Mouse (Mus musculus) v-Abl transformed pro-B cells (cell line): Measurements from ENCODE around the gene Rgs14.

ENCODE experiments used
- in situ Hi-C, 2 experiments: fragments of 400-800 bp; cut with MboI; formaldehyde crosslinking; loops; one replicate each; pipeline ENCODE4 v1.15.1; 2025; ENCODE audit not compliant: unreplicated experiment in 2 of 2

Rgs14 gene

DNA sequence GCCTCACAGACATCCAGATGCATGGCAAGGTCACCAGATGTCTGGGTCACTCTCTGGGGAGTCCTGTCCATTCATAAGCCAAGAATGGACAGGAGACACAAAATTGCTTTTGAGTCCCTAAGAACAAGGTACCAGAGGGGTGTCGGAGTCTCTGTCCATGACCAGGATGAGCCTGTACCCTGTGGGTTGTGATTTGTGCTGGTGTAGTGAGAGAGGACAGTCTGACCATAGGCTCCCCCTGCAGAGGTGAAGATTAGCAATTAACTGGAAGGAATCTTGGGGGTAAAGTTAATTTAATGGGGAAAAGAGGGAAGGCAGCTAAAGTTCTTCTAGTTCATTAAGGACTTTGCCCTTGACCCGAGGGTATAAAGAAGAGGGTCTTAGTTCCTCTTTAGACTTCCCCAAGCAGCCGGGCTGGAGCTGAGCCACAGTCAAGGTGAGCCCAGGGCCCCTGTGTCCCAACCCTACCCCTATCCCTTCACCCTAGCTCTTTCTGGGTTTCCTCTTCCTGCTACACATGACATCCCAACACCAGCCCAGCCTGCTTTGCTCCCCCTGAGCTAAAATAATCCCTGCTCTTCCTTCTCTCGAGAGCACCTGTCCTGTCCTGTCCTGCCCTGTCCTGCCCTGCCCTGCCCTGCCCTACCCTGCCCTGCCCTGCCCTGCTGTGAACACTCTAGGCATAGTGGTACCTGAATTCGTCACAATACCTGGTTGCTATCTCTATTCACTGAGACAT lies 29.9 kb downstream of the Rgs14 start:
- in situ Hi-C loops: loop anchor here in 1 of 2 experiments (5.0 to 25.0 kb wide), 3 partner anchors 65 to 238 kb away; partner anchors contain the start of gene Ddx46

DNA sequence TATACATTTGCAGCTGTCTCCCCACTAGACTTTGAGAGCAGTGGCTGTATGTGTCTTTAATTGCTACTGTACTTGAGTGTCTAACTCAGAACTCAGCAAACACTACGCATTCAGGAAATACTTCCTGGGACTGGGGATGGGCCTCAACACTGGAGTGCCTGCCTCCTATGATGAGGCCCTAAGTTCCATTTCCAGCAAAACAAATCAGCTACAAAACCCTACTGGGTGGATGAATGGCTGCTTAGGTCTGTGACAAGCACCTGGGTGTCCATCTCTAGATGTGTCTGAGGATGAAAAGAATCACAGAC lies 30.5 kb downstream of the Rgs14 start:
- in situ Hi-C loops: loop anchor here in 1 of 2 experiments (5.0 to 25.0 kb wide), 2 partner anchors 117 to 237 kb away; partner anchors contain the start of gene Ddx46

DNA sequence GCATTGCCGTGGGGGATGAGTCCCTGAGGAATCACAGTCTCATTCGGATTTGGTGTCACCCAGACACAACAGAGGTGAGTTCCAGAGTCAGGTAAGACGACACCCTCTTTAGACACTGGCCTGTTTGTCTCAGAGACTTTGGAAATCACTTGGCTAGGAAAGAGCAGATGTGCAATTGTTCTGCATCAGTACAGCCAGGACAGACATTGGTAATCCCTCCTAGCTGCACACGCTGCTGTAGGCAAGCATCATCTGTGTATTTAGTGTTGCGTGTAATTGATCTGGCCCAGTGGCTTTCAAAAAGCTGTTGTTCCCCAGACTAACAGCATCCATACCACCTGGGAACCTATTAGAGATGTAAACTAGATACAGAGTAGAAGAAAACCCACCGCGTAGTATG lies 33.7 kb downstream of the Rgs14 start:
- in situ Hi-C loops: loop anchor here in 1 of 2 experiments (5.0 to 25.0 kb wide), 2 partner anchors 114 to 234 kb away; partner anchors contain the start of gene Ddx46

DNA sequence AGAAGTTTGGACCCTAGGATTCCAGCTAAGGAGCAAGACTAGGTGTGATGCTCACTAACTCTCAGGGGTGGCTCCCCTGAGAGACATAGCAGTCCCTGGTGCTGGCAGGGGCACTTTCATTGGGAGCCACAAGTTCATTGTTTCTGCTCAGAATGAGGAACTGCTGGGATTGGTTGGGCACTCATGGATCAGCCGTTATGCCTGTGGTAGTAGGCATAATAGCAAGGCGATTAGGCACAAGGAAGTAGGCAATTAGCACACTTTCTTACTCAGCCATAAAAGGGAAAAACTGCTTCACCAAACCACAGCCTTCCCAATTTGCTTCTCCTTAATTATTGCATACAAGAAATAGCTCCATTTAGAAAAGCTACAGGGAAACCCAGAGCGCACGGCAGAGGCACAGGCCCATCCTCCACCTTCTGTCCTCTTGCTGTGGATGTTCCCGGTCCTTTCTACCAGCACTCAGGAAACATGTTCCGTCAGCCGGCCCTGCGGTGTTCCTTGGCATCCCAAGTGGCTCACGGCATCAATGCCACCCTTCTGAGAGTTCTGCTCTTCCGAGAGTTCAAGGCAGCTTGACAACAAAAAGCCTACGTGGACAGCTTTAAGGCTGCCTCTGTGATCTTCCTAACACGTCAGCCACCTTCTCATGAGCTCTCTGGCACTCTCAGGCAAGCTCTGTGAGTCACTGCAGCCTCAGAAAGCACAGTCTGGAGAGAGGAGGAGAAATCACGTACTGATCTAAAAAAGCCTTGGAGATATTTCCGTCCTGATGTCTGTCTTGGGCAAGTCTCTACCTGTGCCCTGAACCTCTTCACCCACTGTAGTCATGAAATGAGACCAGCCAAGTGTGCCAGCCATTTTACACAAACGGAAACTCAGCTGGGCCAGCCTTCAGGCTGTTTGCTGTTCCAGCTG lies 34.7 kb downstream of the Rgs14 start:
- in situ Hi-C loops: loop anchor here in 1 of 2 experiments (5.0 to 25.0 kb wide), 2 partner anchors 113 to 233 kb away; partner anchors contain the start of gene Ddx46

DNA sequence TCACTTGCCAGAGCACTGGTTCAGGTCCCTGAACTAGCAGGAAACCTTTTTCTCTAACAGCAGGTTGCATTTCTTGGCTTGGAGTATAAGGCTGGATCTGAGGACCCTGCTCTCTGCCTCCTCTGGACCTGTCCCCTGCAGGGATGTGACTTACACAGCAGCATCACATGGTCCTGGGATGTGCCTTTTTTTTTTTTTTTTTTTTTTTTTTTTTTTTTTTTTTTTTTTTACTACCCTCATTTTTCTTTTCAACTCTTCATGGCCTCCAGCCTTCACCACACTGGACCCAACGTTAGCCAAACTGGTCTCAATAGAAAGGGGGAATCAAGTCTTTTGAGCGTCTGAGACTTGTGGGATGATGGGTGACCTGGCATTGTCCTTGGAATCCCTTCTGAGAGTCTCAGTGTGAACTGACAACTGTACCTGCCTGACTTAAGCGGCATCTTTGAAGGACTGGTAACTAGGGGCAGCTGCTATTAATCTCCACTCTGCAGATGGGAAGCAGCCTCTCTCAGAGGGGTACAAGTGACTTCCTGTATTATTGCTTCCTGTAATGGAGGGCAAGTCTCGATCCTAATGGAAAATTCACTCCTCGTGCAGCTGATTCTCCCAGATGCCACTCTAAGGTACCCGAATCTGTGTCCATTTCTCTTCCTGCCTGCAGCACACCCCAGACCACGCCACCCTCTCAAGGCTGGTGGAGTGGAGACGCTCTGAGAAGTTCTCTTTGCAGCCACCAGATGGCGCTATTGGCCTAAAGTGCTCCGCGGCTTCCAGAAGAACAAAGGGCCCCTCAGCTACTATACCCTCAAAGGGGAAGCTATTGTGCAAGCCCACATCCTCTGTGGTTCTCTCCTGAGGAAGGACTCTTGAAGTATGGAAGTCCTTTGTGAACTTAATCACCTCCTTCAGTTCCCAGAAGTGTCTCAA lies 35.6 kb downstream of the Rgs14 start:
- in situ Hi-C loops: loop anchor here (5.0 to 25.0 kb wide), 2 partner anchors 112 to 232 kb away; partner anchors contain the start of gene Ddx46 (in 1 of the 2)

DNA sequence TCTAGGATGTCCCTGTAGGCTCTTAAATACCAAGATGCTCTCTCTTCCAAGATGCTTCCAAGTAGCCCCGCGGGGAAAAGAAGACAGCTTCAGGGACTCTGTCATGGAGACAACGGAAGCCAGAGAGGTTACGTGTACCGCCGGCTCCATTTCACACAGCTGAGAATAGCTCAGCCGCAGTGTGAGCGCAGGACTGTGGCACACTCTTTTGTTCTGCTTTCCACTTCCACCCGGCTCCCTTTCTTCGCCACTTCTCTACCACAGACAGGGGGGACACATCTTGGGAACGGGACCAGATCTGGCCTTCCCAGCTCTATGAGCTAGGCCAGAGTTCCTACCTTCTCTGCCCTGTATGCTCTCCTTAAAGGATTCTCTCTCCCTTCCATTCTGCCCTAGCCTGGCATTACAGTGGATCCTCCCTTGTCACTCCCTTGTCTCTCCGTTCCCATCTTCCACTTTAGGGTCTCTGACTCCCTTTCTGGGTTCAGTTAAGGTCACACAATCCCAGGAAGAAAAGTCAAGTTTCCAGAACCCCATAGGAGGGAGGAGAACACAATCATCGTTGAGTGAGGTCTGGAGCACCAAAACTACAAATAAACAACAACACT lies 36.4 kb downstream of the Rgs14 start:
- in situ Hi-C loops: loop anchor here (5.0 to 25.0 kb wide), 2 partner anchors 111 to 231 kb away; partner anchors contain the start of gene Ddx46 (in 1 of the 2)

DNA sequence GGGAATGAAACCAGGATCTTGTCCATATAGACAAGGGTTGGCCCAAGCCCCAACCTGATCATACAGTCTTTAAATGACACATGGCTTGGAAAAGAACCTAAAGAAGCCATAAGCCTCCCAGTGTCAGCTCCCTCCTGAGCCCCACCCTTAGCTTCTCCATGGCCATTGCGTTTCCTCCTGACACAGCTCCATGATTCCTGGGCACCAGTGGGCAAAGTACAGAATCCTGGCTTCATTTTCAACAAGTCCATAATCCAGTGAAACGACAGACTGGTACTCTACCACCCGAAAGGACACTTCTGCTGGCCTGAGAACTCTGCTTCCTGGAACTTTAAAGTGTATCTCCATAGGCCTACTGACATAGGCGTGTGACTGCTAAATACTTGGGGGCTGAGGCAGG lies 37.8 kb downstream of the Rgs14 start:
- in situ Hi-C loops: loop anchor here (5.0 to 25.0 kb wide), 2 partner anchors 110 to 230 kb away; partner anchors contain the start of gene Ddx46 (in 1 of the 2)

DNA sequence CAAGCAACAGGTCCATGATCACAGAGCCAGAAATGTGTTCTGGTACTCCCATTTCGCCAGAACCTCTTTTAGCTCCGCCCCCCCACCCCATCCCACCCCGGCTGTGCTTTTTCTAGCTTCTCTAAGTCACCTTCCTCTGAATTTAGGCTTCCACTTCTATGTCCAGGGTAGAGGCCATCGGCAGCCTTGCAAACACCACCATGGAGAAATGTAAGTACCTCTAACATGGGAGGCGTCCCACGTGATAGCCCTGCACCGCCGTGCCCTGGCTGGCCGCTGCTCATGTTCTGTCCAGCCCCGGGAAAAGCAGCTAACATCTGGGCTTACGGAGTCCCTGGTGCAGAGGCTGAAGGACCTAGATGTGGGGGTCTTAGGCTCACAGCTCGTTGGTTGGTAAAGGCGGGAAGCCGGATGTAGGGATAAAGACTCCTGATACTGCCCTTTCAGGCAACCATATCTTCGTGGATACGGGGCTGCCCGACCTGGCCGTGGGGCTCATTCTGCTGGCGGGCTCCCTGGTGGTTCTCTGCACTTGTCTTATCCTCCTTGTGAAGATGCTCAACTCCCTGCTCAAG lies 39.1 kb downstream of the Rgs14 start:
- in situ Hi-C loops: loop anchor here (5.0 to 25.0 kb wide), 2 partner anchors 109 to 229 kb away; partner anchors contain the start of gene Ddx46 (in 1 of the 2)

DNA sequence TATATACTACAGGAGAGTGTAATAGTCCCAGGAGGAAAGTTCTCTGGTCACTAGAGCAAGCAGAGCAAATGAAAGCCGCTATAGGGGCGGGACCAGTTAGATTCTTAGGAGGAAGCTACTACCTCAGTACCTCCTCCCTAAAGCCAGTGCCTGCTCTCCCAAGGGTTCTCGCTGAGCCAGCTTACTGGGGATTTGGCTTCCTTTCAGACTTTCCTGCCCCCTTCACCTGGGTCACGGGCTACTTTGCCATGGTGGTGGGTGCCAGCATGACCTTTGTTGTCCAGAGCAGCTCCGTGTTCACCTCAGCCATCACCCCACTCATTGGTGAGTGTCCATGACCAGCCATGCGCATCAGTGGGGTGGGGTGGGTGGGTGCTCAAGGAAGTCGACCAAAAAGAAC lies 42.3 kb downstream of the Rgs14 start:
- in situ Hi-C loops: loop anchor here in 1 of 2 experiments (25.0 kb wide), 1 partner anchor 225 kb away; the partner anchor contains the start of gene Ddx46

DNA sequence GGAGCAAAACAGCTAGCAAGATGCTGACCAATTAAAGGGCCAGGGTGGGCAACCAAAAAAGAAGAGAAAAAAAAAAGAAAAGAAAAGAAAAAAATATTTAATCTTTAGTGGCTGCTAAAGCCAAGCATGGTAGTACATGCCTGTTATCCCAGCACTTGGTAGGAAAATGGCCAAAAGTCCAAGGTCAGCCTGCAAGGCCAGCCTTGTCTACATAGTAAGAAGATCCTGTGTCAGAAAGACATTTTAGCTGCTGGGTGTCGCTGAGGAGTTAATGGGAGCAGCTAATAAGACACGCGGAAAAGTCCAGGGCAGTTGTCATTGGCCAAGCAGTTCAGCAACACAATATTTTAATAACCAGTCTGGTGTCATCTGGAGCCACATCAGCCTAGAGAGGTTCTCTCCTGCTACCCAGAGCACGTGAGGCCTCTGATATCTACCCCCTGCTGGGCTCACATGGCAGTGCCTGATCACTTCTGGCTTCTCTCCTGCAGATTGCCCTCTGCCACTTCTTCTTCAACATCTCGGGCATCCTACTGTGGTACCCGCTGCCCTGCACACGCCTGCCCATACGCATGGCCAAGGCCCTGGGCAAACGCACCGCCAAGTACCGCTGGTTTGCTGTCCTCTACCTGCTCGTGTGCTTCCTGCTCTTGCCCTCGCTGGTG lies 43.2 kb downstream of the Rgs14 start:
- in situ Hi-C loops: loop anchor here in 1 of 2 experiments (25.0 kb wide), 1 partner anchor 225 kb away; the partner anchor contains the start of gene Ddx46

DNA sequence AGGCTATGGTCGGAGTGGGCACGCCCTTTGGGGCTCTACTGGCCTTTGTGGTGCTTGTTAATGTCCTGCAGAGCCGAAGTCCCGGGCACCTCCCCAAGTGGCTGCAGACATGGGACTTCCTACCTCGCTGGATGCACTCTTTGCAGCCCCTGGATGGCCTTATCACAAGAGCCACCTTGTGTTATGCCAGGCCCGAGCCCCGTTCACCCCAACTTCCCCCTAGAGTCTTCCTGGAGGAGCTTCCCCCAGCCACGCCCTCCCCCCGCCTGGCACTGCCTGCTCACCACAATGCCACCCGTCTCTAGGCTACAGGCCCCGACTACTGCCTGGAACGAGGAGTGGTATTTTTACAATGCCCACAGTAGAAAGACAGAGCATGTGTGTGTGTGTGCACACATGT lies 43.8 kb downstream of the Rgs14 start:
- in situ Hi-C loops: loop anchor here in 1 of 2 experiments (25.0 kb wide), 1 partner anchor 224 kb away; the partner anchor contains the start of gene Ddx46

DNA sequence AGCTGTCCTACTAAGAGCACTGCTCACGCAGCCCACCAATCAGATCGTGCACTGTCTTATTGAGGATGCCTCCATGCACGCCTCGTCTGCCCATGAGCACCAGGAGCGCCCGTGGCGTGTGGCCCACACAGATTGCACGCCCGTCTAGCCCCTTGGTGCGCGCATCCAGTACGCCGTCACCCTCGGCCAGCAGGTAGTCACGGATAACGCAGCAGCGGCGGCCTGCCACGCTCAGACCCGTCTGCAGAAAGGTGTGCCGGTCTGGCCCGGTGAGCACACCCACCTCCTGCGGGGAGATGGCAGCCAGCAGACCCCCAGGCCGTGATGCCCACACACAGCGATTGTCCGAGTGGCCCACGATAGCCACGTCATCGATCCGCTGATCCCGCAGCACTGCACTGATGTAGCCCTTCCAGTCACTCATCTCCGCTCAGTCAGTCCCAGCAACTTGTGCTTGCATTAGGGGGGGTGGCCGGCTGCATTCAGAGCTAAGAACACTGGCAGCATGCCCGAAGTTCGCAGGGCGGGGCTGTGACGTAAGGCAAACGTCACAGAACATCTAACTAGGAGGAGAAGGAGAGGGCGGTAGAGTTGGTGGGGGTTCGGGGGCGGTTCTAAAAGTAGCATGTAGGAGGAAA lies 45.3 kb downstream of the Rgs14 start, which contains the start of gene Pfn3:
TSS of gene Pfn3 (minus strand) at position 490 of the 638 bp plus-strand sequence.
- in situ Hi-C loops: loop anchor here in 1 of 2 experiments (25.0 kb wide), 1 partner anchor 222 kb away; the partner anchor contains the start of gene Ddx46

DNA sequence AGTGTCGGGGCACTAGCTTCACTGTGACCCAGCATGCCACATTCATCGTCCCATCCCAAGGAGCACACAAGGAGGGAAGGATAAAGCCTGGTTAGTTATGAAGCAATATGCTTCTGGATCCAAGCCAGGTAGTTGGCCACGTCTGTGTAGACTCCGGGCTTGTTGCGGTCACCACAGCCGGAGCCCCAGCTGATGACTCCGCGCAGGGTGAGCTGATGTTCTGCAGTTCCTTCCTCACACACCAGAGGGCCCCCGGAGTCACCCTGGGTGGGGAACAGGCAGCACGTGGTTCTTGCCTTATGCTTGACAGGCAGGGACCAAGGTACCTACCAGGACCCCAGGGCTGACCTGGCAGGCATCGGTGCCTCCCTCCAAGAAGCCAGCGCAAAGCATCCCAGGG lies 48.5 kb downstream of the Rgs14 start:
- in situ Hi-C loops: loop anchor here in 1 of 2 experiments (25.0 kb wide), 1 partner anchor 219 kb away; the partner anchor contains the start of gene Ddx46

DNA sequence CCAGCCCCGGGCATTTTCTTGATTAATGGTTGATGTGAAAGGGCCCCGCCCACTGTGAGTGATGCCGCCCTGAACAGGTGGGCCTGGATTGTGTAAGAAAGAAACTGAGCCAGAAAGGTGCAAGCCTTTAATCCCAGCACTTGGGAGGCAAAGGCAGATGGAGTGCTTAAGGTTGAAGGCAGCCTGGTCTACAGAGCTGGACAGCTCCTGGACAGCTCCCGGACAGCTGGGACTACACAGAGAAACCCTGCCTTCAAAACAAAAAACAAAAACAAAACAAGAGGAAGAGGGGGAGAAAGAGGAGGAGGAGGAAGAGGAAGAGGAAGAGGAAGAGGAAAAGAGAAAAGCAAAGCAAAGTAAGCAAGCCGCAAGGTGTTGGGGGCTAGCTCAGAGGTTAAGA lies 49.6 kb downstream of the Rgs14 start:
- in situ Hi-C loops: loop anchor here in 1 of 2 experiments (25.0 kb wide), 1 partner anchor 218 kb away; the partner anchor contains the start of gene Ddx46

DNA sequence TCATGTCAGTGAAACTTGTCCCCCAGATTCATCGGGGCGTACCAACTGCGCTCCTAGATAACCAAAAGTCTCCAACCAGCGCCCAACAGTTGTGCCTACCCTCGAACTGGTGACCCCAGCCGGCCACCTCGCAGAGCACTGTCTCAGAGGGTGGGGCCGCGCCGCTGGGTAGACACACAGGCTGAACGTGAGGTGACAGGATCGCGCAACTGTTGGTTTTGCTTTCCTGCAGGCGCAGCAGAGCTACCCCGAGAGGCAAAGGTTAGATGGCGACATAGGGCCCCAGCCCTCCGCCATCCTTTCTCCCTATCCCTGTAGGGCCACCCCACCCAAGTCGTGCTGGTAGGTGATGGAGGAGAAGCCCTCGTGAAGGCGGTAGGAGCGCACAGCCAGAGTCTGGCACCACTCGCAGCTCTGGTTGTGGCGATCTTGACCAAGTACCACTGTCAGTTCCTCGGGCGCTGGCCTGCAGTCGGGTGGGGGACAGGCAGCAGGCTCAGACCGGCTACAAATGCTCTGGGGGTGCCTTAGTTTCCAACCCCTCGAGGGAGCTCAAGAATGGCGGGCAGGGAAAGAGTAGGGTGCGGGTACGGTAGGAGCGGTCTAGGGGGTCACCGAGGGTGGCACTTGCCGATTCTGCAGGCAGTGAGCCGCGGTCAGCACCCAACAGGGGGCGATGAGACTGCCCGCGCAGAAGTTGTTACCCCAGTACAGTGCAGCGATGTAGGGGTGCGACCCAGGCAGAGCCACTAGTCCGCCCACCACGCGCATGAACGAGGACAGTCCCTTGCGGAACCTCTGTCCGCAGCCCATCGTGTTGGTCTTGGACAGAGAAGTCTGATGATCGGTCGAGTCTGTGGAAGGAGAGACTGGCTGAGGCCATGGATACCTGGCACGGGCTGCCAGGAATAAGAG lies 50.7 kb downstream of the Rgs14 start:
- in situ Hi-C loops: loop anchor here in 1 of 2 experiments (5.0 to 25.0 kb wide), 2 partner anchors 47 to 217 kb away; partner anchors contain the start of gene Ddx46
